Mouse (Mus musculus) liver, adult 2 months (tissue): ENCODE results near the gene Calm2. TPM values are rescaled to one million over a fixed set of nuclear protein-coding genes. Genes with fewer than 3 reads are reported as not detected.
A peak's percentile ranks its signal among the peaks of the same experiment; 100 is the strongest.

ENCODE experiments used
- DNase-seq: peaks from one replicate; pipeline ENCODE4 v3.0.0-alpha.2; 2011; ENCODE audit warnings: low read depth, low spot score; ENCODE audit errors: extremely low read depth
- H3K27ac ChIP-seq: fragments of 200-500 bp; replicated peaks from 2 replicates; pipeline ENCODE4 v1.5.1; 2012; ENCODE audit warnings: low read depth, mild to moderate bottlenecking, control low read depth, inconsistent platforms, low read length; ENCODE audit not compliant: insufficient read depth
- H3K27me3 ChIP-seq: fragments of 200-500 bp; 2 replicates; pipeline ENCODE4 v1.6.1; 2012; ENCODE audit warnings: mild to moderate bottlenecking, moderate library complexity, low read length, inconsistent platforms; ENCODE audit not compliant: control insufficient read depth, insufficient read depth
- H3K36me3 ChIP-seq: fragments of 200-500 bp; 2 replicates; pipeline ENCODE4 v1.6.1; 2012; ENCODE audit warnings: low read length, inconsistent platforms; ENCODE audit not compliant: control insufficient read depth, insufficient read depth
- H3K4me1 ChIP-seq: fragments of 200-500 bp; 2 replicates; pipeline ENCODE4 v1.6.1; 2011; ENCODE audit warnings: low read length; ENCODE audit not compliant: control insufficient read depth, insufficient read depth
- H3K4me3 ChIP-seq: fragments of 200-500 bp; 2 replicates; pipeline ENCODE4 v1.5.1; 2011; ENCODE audit warnings: low read depth, mild to moderate bottlenecking, control low read depth, low read length, moderate library complexity; ENCODE audit not compliant: insufficient read depth
- H3K79me2 ChIP-seq: fragments of 200-500 bp; 2 replicates; pipeline ENCODE4 v1.6.1; 2012; ENCODE audit warnings: inconsistent platforms, mild to moderate bottlenecking, low read length, moderate library complexity; ENCODE audit not compliant: control insufficient read depth, insufficient read depth
- H3K9ac ChIP-seq: fragments of 200-500 bp; 2 replicates; pipeline ENCODE4 v1.6.1; 2012; ENCODE audit warnings: low read depth, mild to moderate bottlenecking, control low read depth, inconsistent platforms, low read length
- CTCF ChIP-seq: fragments of 200-500 bp; IDR thresholded peaks from 2 replicates; pipeline ENCODE4 v1.5.1; 2011; ENCODE audit warnings: low read depth, low read length, control low read depth
- POLR2A ChIP-seq: fragments of 200-500 bp; IDR thresholded peaks from 2 replicates; pipeline ENCODE4 v1.6.1; 2011; ENCODE audit warnings: low read length, control low read depth; ENCODE audit not compliant: insufficient read depth; ENCODE audit errors: extremely low read depth
- WGBS: fragments of 180-500 bp; shearing (Covaris S2); methylation state at CpG from one replicate; pipeline ENCODE4 v1.1.7; 2018; 5-methylcytosine and 5-hydroxymethylcytosine counted together
- polyA plus RNA-seq: library from polyadenylated mRNA; depleted of rRNA; stranded (reverse); fragments of >200 nt; gene quantifications from 2 replicates; pipeline ENCODE4 v1.2.3, GENCODE M21; 2012
- total RNA-seq: library from RNA; depleted of rRNA; stranded (reverse); fragments of >200 nt; gene quantifications from 2 replicates; pipeline ENCODE4 v1.2.3, GENCODE M21; 2014

Gene Calm2
- total and polyA plus RNA-seq, 2 experiments, result 19.7 to 257 TPM

DNA sequence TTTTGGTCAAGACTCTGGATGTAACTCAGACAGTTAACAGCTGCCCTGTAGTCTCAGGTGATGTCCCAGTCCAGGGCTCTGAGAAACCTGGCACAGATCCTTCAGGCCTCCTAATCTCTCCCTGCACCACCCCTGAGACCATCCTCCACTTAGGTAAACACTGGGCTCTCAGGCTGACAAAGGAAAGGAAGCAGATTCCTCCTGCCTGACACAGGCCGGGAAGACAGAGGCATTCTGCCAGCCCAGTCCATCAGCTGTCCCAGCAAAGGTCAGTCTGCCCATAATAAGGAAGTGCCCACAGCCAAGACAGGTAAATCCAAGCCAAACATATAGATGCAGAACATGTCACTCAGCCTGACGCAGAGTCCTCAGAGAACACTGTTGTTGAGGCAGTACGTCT is 36.1 kb upstream of the Calm2 start:
- peaks cover 7% of the 10 kb centered on the region for H3K4me1 ChIP-seq
- TF ChIP-seq POLR2A (no peak), CTCF (no peak)
- DNase-seq, result no peak
- H3K27ac ChIP-seq, result no peak overlapping the region
- 74% methylated on average over 3 of the region's 3 CpGs for WGBS
- no peak overlapping the region for H3K9ac ChIP-seq
- H3K4me3 ChIP-seq, result no peak overlapping the region
- no peaks in the 10 kb centered on the region for H3K36me3 ChIP-seq
- H3K79me2 ChIP-seq, result no peaks in the 10 kb centered on the region
- H3K27me3 ChIP-seq, result no peaks in the 10 kb centered on the region

DNA sequence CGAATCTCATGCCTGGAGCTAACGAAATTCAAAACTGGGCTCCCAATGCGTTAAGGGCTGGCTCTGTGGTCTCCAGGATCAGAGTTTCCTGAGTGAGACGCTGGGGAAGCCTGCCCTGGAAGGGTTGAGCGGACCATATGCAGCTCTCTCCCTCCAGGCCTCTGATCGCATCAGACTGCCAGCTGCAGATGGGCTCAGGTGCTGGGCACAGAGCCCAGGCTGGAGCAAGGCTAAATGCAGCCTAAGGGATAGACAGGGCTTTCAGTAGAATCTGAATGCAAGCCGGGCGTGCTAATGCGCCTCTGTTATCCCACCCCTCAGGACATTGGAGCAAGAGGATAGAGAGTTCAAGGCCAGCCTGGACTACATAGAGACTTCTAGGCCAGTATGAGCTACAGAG is 31.8 kb upstream of the Calm2 start:
- TF ChIP-seq CTCF, result no peak
- TF ChIP-seq POLR2A, result no peak
- Histone ChIP-seq H3K79me2 (no peaks in the 10 kb centered on the region), H3K36me3 (no peaks in the 10 kb centered on the region), H3K27ac (peak overlapping the region; percentile 66), H3K4me3 (no peak overlapping the region), H3K27me3 (no peaks in the 10 kb centered on the region), H3K4me1 (peaks cover 7% of the 10 kb centered on the region), H3K9ac (no peak overlapping the region)
- 47% methylated on average over 9 of the region's 9 CpGs for WGBS
- no peak for DNase-seq

DNA sequence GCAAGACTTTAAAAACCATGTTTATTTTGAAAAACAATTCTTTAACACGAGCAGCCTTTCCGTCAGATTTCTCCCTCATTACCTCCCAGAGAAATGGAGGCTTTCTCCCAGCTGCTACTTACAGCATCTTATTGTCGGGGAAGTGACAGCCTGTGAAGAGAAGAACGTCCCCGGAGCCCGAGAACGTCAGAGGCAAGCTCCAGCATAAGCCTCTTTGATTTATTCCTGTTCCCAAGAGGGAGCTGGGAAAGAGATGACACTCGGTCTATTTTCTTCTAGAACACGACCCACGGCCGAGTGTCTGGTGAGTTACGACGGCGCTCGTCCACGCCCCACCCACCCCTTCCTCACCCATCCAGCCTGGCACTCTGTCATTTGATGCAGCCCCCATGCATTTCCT is 30.9 kb upstream of the Calm2 start:
- Histone ChIP-seq H3K4me3 (no peak overlapping the region), H3K4me1 (peaks cover 2% of the 10 kb centered on the region), H3K9ac (no peak overlapping the region), H3K27me3 (no peaks in the 10 kb centered on the region), H3K36me3 (no peaks in the 10 kb centered on the region), H3K27ac (no peak overlapping the region), H3K79me2 (no peaks in the 10 kb centered on the region)
- no peak for TF ChIP-seq CTCF
- TF ChIP-seq POLR2A, result no peak
- DNase-seq, result no peak
- WGBS, result 92% methylated on average over 16 of the region's 16 CpGs

DNA sequence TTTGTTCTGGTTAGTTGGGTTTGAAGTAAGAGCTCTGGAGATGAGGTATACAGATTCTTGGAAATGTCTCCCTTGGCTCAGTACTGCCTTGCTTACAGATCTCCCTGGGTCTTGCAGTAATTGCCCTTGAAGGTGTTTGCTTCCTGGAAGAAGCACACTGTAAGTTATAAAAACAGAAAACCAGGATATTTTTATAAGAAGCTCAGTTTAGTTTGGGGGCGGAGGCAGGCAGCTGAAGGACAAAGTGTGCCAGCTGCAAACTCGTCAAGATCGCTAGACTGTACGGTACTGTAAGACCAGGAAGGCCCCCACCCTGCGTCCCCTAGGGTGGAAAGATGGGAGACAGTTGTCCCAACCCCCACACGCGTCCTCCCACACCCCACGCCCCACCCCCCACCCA is 28.6 kb upstream of the Calm2 start:
- H3K27ac ChIP-seq, result no peak overlapping the region
- no peaks in the 10 kb centered on the region for H3K27me3 ChIP-seq
- H3K4me3 ChIP-seq, result no peak overlapping the region
- peaks cover 2% of the 10 kb centered on the region for H3K4me1 ChIP-seq
- DNase-seq, result no peak
- 73% methylated on average over 8 of the region's 8 CpGs for WGBS
- no peaks in the 10 kb centered on the region for H3K79me2 ChIP-seq
- H3K36me3 ChIP-seq, result no peaks in the 10 kb centered on the region
- no peak overlapping the region for H3K9ac ChIP-seq
- TF ChIP-seq CTCF (no peak), POLR2A (no peak)

DNA sequence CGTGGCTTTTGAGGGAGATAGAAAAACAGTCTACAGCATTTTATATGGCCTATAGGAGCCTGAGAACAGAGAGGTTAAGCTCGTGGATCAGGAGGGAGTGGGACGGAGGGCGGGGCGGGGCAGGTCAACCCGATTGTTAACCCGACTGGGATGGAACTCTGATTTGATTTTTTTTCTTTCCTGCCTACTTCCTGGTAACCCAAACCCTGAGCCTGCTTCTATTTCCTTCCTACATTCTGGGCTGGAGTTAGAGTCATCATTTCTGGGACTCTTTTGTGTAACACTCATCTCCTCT is 27.7 kb upstream of the Calm2 start:
- no peaks in the 10 kb centered on the region for H3K27me3 ChIP-seq
- peaks cover 2% of the 10 kb centered on the region for H3K4me1 ChIP-seq
- H3K79me2 ChIP-seq, result no peaks in the 10 kb centered on the region
- DNase-seq, result peak; percentile 3
- no peaks in the 10 kb centered on the region for H3K36me3 ChIP-seq
- no peak for TF ChIP-seq CTCF
- no peak for TF ChIP-seq POLR2A
- H3K9ac ChIP-seq, result no peak overlapping the region; the same call in 1 of the 2 replicates
- peak overlapping the region; percentile 44; the same call in 1 of the 2 replicates for H3K4me3 ChIP-seq
- 12% methylated on average over 7 of the region's 7 CpGs for WGBS
- H3K27ac ChIP-seq, result peak overlapping the region; percentile 26

DNA sequence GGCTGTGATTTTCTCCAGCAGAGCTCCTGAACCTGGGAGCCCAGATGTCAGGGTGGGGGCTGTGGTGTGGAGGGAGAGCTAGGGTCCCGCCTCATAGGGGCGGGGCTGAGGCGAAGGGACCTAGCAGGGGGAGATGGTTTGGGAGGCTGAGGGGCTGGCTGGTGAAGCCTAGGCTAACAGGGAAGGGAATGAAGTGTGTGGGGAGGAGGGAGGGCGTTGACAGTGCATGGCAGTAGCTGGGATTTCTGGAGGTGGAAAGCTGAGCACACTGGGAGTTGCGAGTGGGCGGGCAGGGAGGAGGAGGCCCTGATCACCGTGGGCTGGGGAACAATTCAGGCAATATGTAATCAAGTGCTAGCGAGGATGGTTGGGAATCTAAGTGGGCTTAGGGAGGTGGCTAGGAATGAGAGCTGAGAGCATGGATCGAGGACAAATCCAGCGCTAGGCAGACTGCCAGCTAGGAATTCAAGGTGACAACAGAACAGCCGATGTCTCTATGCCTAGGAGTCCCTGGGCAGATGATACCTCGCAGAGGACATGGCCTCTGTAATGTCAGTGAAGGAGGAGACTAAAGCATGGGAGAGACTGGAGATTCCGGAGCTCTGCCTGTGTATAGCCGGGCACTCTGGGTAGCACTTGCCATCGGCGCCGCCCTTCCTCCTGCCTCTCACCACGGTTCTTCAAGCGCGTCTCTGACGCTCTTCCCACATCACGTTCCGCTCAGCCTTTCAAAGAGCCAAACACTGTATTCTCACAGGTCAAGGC is 27.2 kb upstream of the Calm2 start:
- H3K27ac ChIP-seq, result peak overlapping the region; percentile 26
- 5% methylated on average over 23 of the region's 23 CpGs for WGBS

More for the DNA sequence above, 27.2 kb upstream of the Calm2 start:
- TF ChIP-seq POLR2A (no peak), CTCF (no peak)
- no peaks in the 10 kb centered on the region for H3K27me3 ChIP-seq
- H3K4me3 ChIP-seq, result peak overlapping the region; percentile 44; the same call in 1 of the 2 replicates
- H3K36me3 ChIP-seq, result no peaks in the 10 kb centered on the region
- DNase-seq, result peak; percentile 8
- no peaks in the 10 kb centered on the region for H3K79me2 ChIP-seq
- peaks cover 2% of the 10 kb centered on the region for H3K4me1 ChIP-seq
- peak overlapping the region; percentile 7 for H3K9ac ChIP-seq
